Mouse (Mus musculus) adrenal gland, postnatal 25 days (tissue): ENCODE measurements around the gene Ankrd6. TPM values are rescaled to one million over a fixed set of nuclear protein-coding genes. Genes with fewer than 3 reads are reported as not detected.

Experiments
- DNase-seq: peaks from one replicate; pipeline ENCODE4 v3.0.0; 2021; ENCODE audit warnings: mixed read lengths
- total RNA-seq: library from RNA; stranded (reverse); gene quantifications from 2 replicates; pipeline ENCODE4 v1.2.3, GENCODE M21; 2021

Ankrd6 gene
- total RNA-seq, 1 experiment from 2014 or later, result 4.8 TPM

DNA sequence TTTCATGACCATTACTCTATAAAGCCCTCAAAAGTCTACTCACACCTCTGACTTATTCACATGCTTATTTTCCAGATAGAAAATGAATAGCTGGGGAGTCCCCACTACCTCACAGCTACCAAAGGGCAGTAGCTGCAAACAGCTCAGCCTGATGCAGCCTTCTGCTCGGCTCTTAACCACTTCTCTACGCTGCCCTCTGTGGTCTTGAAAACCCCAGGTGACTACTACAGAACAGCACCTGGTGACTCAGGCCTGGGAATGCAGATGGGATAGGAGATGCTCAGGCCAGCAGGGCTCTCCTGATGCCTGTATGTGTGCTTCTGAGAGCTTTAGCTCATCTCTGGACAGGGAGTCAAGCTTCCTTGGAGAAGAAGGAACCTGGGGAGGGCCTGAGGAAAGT is 45.3 kb downstream of the Ankrd6 start:
- DNase-seq, result no peak

- no peak for DNase-seq
These were observed 46.8 kb downstream of the Ankrd6 start for GRCm38 (mm10) chr4:32903826-32904225.

DNA sequence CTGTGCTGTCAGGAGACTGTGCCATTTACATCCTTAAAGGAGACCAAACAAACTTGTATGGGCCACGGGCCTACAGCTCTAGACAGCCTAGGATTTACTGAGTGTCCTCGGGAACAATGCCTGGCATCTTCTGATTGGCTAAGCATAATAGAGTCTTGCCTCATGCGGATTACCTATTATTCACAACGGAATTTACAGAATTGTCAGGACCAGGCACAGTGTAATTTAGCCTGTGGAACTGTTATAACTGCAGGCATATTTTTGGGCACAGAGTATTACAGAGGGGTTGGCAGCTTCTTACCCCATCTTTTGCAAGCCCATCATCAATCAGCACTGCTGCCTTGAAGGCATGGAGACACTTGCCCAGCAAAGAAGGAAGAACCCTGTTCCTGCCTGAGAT is 51.6 kb downstream of the Ankrd6 start:
- no peak for DNase-seq

- DNase-seq, result no peak
These were observed 59.3 kb downstream of the Ankrd6 start for GRCm38 (mm10) chr4:32891341-32891740.

DNA sequence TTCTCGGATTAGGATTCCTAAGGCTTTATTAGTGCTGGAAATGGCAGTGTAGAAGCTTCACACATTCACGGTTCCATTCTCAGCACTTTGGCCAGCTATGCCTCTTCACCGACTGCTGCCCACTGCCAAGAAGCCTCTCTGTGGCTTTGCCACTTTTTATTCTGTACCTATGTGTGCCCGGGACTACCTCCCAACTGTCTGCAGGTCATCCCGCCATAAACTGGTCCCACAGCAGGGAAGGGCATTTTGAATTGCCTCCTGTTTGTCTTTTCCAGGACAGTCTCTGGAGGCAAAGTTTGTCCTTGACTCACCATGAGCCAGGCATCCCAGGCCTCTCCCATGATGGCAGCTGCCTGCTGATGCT is 59.9 kb downstream of the Ankrd6 start:
- DNase-seq, result no peak

DNA sequence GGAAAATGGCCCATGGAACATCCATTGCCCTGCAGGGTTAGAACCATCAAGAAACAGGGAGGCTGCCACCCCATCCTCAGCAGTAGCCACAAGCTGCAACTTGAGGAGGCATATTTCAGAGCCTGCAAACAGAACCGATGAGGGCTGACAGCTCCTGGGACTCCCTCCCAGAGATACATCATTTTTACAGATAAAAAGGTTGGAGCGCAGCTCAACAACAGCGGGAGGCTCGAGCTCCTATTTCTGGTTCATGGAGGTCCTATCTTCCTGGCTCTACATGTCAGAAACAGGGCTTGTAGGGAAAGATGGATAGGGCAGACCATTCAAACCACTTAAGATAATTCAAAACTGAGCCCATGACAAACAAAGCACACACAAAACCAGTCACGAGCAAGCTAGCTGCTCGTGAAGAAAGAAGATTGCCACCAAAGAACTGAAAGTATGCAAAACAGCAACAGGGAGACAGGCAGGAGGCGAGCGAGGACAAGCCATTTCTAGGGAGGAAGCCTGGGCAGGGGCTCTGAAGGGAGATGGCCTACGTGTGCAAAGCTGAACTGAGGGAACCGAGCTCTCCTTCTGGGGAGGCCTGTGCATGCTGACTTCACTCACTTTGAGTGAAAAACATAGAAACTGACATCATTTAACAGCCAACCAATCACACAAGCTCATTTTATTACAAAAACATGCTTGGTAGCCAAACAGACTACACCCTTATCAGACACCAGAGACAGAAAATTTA is 60.5 kb downstream of the Ankrd6 start:
- no peak for DNase-seq

GRCm38 (mm10) chr4:32889246-32889645 is 61.4 kb downstream of the Ankrd6 start:
- DNase-seq, result peak; percentile 20

- DNase-seq, result no peak
These were observed 64.2 kb downstream of the Ankrd6 start for GRCm38 (mm10) chr4:32886479-32886878.

GRCm38 (mm10) chr4:32884599-32884998 is 66.0 kb downstream of the Ankrd6 start:
- DNase-seq, result no peak

GRCm38 (mm10) chr4:32881001-32881400 is 69.6 kb downstream of the Ankrd6 start:
- no peak for DNase-seq

DNA sequence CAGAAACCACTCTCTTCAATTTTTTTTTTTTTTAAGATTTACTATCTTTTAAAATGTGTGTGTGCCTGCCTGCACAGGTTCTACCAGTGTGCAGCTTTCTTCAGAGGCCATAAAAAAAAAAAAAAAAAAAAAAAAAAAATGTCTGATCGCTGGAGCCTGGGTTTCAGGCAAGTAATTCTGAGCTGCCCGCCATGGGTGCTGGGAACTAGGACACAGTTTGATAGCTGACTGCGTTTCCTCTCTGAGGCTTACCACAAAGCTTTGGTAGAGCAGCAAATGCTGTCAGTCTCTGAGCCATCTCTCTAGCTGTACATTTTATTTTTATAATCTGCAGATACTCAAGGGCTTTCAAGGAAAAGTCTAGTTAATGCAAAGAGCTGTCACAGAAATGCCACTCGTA is 76.0 kb downstream of the Ankrd6 start:
- DNase-seq, result no peak

DNA sequence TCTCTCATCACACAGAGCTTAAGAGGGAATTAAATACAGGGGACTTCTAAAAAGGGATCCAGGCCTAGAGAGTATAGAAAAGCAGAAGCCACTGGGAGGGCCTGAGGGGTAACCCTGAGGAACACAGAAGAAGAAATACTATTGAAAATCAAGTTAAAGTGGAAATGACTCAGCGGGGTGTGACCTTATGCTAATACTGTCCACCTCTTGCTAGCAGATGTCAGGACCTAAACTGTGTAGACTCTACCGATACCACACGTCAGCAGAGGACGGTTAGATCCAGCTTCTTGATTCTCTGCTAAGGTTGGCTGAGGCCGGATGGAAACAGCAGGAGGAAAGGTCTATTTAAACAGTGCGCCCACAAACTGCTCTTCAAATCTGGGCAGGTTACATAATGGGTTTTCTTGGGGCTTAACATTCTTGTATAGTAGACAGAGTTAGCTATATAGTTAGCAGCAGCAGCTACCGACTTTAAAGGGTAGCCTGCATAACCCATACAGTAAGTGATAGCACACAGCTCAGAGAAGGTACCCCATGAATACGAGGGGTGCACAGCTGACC is 78.4 kb downstream of the Ankrd6 start:
- no peak for DNase-seq

GRCm38 (mm10) chr4:32869370-32869769 is 81.3 kb downstream of the Ankrd6 start:
- DNase-seq, result no peak

- DNase-seq, result no peak
These were observed 81.8 kb downstream of the Ankrd6 start for GRCm38 (mm10) chr4:32868858-32869257.

GRCm38 (mm10) chr4:32868437-32868836 is 82.2 kb downstream of the Ankrd6 start:
- DNase-seq, result no peak

DNA sequence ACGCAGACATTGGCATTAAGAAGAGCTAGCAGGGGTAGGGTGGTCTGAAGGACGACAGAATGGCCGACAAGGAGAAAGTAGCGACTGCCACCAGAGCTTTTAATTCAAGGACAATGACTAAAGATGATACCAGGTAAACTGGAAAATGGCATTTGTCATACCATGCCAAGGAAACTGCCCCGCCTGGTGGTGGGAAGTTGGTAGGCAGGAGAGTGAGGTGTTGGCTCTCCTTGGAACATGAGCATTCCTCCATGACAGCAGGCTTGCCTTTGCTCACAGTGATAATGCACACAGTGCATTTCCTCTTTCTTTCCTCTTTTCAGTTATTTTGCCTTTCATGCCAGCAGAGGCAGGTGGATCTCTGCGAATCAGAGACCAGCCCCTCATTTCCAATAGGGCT is 83.2 kb downstream of the Ankrd6 start:
- DNase-seq, result peak; percentile 16

DNA sequence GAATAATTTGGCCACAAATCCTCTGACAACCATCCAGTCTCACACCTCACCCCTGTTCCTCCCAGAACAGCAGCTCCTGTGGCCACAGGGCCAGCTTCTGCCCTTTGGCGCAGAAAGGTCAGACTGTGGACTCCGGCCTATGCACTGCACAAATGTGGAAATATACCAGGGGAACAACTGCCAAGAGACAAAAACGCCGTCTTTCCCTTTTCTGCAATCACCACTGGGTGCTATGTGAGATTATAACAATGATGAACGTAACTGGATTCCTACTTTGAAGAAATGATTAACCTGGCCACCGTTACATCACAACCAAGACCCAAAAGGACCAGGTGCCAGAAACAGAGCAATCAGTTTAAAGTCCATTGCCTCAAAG is 85.8 kb downstream of the Ankrd6 start:
- no peak for DNase-seq

GRCm38 (mm10) chr4:32864131-32864866 is 86.3 kb downstream of the Ankrd6 start:
- DNase-seq, result no peak

DNA sequence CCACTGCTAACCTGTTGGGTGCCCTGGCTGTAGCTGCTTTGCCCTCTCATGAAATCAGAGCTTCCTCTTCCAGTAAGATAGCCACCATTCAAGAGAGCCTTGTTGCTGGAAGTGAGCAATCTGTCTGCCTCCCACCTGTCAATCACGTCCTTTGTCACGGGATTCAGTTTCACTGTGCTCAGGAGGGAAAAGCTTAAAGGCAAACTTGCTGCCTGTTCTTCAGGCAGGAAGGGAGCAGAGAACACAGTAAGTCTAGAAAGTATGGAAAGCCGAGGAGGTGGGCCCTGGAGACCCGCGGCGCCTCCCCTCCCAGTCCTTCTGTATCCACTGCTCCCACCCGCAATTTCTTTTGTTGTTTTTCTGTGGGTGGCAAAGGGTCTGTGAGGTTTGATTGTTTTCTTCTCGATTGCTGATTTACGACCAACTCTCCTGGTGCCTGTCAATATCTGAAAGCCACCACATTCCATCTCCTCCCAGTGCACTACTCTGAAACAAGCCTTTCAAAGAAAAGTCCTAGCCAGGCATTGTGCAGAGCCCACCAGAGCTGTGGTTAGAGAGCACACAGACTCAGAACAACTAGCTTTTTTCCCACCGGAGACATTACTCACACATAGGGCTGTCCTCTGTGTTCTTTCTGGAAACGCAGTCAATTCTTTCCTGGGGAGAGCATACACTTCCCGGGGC is 87.1 kb downstream of the Ankrd6 start:
- no peak for DNase-seq

DNA sequence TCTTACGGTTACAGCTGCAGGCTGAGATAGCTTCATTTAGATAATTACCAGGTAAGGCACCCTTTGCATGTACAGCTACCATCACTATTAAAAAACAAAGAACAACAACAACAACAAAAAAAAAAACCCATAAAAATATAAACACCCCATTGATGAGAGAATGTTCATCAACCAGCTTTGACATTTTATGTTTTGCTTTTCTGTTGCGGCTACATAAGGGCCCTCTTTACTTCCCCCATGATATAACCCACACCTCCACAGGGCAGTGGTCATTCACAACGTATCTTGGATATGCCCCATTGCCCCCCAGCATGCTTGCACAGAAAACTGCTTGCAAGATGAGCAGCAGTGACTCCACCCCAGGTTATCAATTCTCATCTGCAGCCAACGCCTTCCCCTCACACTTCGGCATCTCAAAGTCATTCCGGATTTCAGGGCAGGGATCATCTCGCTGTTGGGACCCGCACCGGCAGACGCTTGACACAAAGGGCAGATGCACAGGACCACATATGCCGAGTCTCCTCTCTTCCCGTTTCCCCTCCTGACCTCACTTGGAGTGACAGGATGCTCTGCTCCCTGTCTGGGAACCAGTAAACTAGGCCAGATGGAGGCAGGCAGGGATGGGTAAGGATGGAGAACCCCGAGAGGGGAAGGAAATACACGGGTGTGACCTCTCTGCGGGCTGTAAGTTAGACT is 87.7 kb downstream of the Ankrd6 start:
- DNase-seq, result no peak

- no peak for DNase-seq
These were observed 88.5 kb downstream of the Ankrd6 start for GRCm38 (mm10) chr4:32862011-32862750.
